Mouse (Mus musculus) C2C12 (cell line): Measurements from ENCODE around the gene Btg1. TPM values are rescaled to one million over a fixed set of nuclear protein-coding genes. Genes with fewer than 3 reads are reported as not detected.

Source experiments
- H3K27me3 ChIP-seq: one replicate; pipeline ENCODE4 v1.6.1; 2011; ENCODE audit not compliant: control insufficient read depth, insufficient read depth, insufficient read length
- H3K36me3 ChIP-seq: one replicate; pipeline ENCODE4 v1.6.1; 2011; ENCODE audit not compliant: control insufficient read depth, insufficient read depth
- H3K4me3 ChIP-seq: one replicate; pipeline ENCODE4 v1.5.1; 2011; ENCODE audit warnings: mild to moderate bottlenecking, control low read depth; ENCODE audit not compliant: poor library complexity, insufficient read depth, severe bottlenecking
- H3K79me2 ChIP-seq: one replicate; pipeline ENCODE4 v1.6.1; 2011; ENCODE audit not compliant: control insufficient read depth, insufficient read depth
- H3K79me3 ChIP-seq: one replicate; pipeline ENCODE4 v1.6.1; 2011; ENCODE audit warnings: low read depth, control low read depth
- H3ac ChIP-seq: one replicate; pipeline ENCODE3; 2011; ENCODE audit warnings: low read depth; ENCODE audit not compliant: control insufficient read depth, insufficient read length
- CEBPB ChIP-seq: IDR thresholded peaks from one replicate; pipeline ENCODE4 v1.6.1; 2011; ENCODE audit warnings: low read depth, mild to moderate bottlenecking, control low read depth, moderate library complexity
- CTCF ChIP-seq: IDR thresholded peaks from one replicate; pipeline ENCODE4 v1.5.1; 2011; ENCODE audit not compliant: control insufficient read depth, insufficient read depth, insufficient read length
- FOSL1 ChIP-seq: IDR thresholded peaks from one replicate; pipeline ENCODE4 v1.8.0; 2011; ENCODE audit warnings: mild to moderate bottlenecking, low read length; ENCODE audit not compliant: poor library complexity, insufficient read depth, severe bottlenecking
- MAX ChIP-seq: IDR thresholded peaks from one replicate; pipeline ENCODE4 v1.6.1; 2011; ENCODE audit warnings: mild to moderate bottlenecking, control low read depth
- MYOD1 ChIP-seq: IDR thresholded peaks from one replicate; pipeline ENCODE4 v1.6.1; 2011; ENCODE audit warnings: low read depth; ENCODE audit not compliant: control insufficient read depth, insufficient read length
- MYOG ChIP-seq: IDR thresholded peaks from one replicate; pipeline ENCODE4 v1.6.1; 2011; ENCODE audit not compliant: control insufficient read depth, insufficient read length; ENCODE audit errors: extremely low read depth
- USF1 ChIP-seq: IDR thresholded peaks from one replicate; pipeline ENCODE4 v1.6.1; 2011; ENCODE audit warnings: low read depth, mild to moderate bottlenecking, control low read depth, moderate library complexity
- polyA plus RNA-seq: library from polyadenylated mRNA; unstranded; fragments of >200 nt; fragmentation: generic; extraction: Trizol; gene quantifications from one replicate; pipeline ENCODE4 v1.2.1, GENCODE M21; 2012; ENCODE audit warnings: missing spikeins

Gene Btg1
- polyA plus RNA-seq, 1 experiment, result 31.7 TPM

- TF ChIP-seq CEBPB, result no peak
- TF ChIP-seq CTCF, result no peak
- no peak for TF ChIP-seq FOSL1
- no peak for TF ChIP-seq MAX
- no peak for TF ChIP-seq MYOD1
- TF ChIP-seq MYOG, result no peak
- no peak for TF ChIP-seq USF1
- peaks cover 11% of the 10 kb centered on the region for H3K79me3 ChIP-seq
- peaks cover 49% of the 10 kb centered on the region for H3K79me2 ChIP-seq
- no peak overlapping the region for H3ac ChIP-seq
- peaks cover 22% of the 10 kb centered on the region for H3K36me3 ChIP-seq
- no peak overlapping the region for H3K4me3 ChIP-seq
- H3K27me3 ChIP-seq, result no peaks in the 10 kb centered on the region
Measured at GRCm38 (mm10) chr10:96635472-96635871, 18.7 kb downstream of the Btg1 start.

DNA sequence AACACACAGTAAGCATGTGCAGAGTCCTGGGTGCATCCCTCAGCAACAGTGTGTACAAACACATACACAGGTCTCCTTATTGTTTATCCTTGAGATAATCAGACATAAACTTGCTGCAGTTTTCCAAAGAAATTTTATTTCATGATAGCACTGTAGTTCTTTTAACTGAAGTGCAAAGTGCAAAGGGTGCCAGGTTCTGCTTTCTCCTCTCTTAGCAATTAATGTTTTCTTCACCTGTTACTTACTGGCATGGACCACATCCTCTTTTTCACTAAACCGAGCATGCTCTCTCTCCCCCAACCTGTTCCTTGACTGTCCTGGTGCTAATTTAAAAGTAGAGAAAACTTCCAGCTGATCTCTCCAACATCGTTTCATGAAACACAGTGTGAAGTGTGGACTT is 21.7 kb downstream of the Btg1 start:
- H3K79me2 ChIP-seq, result peaks cover 22% of the 10 kb centered on the region
- TF ChIP-seq MAX (no peak), MYOG (no peak), CEBPB (no peak), MYOD1 (no peak), FOSL1 (no peak), CTCF (no peak), USF1 (no peak)
- H3K79me3 ChIP-seq, result peaks cover 8% of the 10 kb centered on the region
- H3K36me3 ChIP-seq, result peaks cover 15% of the 10 kb centered on the region
- no peak overlapping the region for H3ac ChIP-seq
- no peak overlapping the region for H3K4me3 ChIP-seq
- H3K27me3 ChIP-seq, result no peaks in the 10 kb centered on the region

GRCm38 (mm10) chr10:96642014-96642413 is 25.2 kb downstream of the Btg1 start:
- no peaks in the 10 kb centered on the region for H3K27me3 ChIP-seq
- no peak overlapping the region for H3ac ChIP-seq
- no peak overlapping the region for H3K4me3 ChIP-seq
- H3K36me3 ChIP-seq, result peaks cover 9% of the 10 kb centered on the region
- no peak for TF ChIP-seq MYOD1
- no peak for TF ChIP-seq MYOG
- no peak for TF ChIP-seq FOSL1
- no peak for TF ChIP-seq USF1
- TF ChIP-seq CTCF, result no peak
- no peak for TF ChIP-seq CEBPB
- TF ChIP-seq MAX, result no peak
- no peaks in the 10 kb centered on the region for H3K79me2 ChIP-seq
- H3K79me3 ChIP-seq, result no peaks in the 10 kb centered on the region

DNA sequence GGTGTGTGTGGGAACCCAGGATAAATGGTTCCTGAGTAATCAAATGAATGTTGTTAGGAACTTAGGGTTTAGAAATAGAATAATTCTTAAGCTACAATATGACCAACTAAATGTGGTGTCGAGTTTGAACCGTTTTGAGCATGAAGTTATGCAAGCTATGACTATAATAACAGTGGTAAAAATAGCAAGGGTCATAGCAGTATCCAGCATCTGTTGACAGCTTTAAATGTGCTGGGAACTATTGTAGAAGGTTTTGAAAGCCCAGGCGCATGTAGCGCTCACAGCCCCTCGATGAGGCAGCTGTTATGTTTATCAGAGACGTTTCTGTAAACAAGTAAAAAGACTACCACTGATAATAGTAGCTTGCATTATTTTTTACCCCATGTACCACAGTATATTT is 25.9 kb downstream of the Btg1 start:
- Histone ChIP-seq H3K36me3 (peaks cover 9% of the 10 kb centered on the region), H3ac (no peak overlapping the region), H3K27me3 (no peaks in the 10 kb centered on the region), H3K4me3 (no peak overlapping the region), H3K79me3 (no peaks in the 10 kb centered on the region), H3K79me2 (no peaks in the 10 kb centered on the region)
- TF ChIP-seq FOSL1 (no peak), MYOG (no peak), CTCF (no peak), USF1 (no peak), MYOD1 (no peak), CEBPB (no peak), MAX (no peak)

GRCm38 (mm10) chr10:96645183-96645582 is 28.4 kb downstream of the Btg1 start:
- H3K27me3 ChIP-seq, result no peaks in the 10 kb centered on the region
- no peak overlapping the region for H3ac ChIP-seq
- H3K79me3 ChIP-seq, result no peaks in the 10 kb centered on the region
- no peaks in the 10 kb centered on the region for H3K79me2 ChIP-seq
- peaks cover 5% of the 10 kb centered on the region for H3K36me3 ChIP-seq
- TF ChIP-seq MYOD1 (no peak), MAX (no peak), FOSL1 (no peak), CTCF (no peak)
- H3K4me3 ChIP-seq, result no peak overlapping the region
